Mouse (Mus musculus) lung, adult 2 months (tissue): ENCODE results near the gene Rpl19.

ENCODE experiments used
- CTCF ChIP-seq: fragments of 200-500 bp; IDR thresholded peaks from 2 replicates; pipeline ENCODE4 v1.5.1; 2011; ENCODE audit warnings: mild to moderate bottlenecking, low read length, control low read depth; ENCODE audit not compliant: insufficient read depth
- POLR2A ChIP-seq: fragments of 200-500 bp; IDR thresholded peaks from 2 replicates; pipeline ENCODE4 v1.6.1; 2011; ENCODE audit warnings: low read depth, mild to moderate bottlenecking, control low read depth, low read length, borderline replicate concordance; ENCODE audit errors: extremely low read depth

- no peak for TF ChIP-seq POLR2A
- TF ChIP-seq CTCF = no peak
Observed at GRCm38 (mm10) chr11:98005076-98005475, 21.4 kb upstream of the Rpl19 start.
